Mouse (Mus musculus) testis, postnatal 10 days (tissue): ENCODE measurements around the gene Cped1.
A peak's percentile ranks its signal among the peaks of the same experiment; 100 is the strongest.

ENCODE experiments used
- DNase-seq: peaks from one replicate; pipeline ENCODE4 v3.0.0; 2021; ENCODE audit warnings: low spot score

Gene Cped1

GRCm38 (mm10) chr6:22000086-22000485, 14.4 kb downstream of the Cped1 start:
- no peak for DNase-seq

GRCm38 (mm10) chr6:22000881-22001280, 15.2 kb downstream of the Cped1 start:
- no peak for DNase-seq

- no peak for DNase-seq
Measured at GRCm38 (mm10) chr6:22001284-22001916, 15.7 kb downstream of the Cped1 start.

GRCm38 (mm10) chr6:22002521-22003199, 16.9 kb downstream of the Cped1 start:
- no peak for DNase-seq

GRCm38 (mm10) chr6:22003200-22003587, 17.5 kb downstream of the Cped1 start:
- peak; percentile 62 for DNase-seq

GRCm38 (mm10) chr6:22003959-22004543, 18.3 kb downstream of the Cped1 start:
- DNase-seq, result no peak

GRCm38 (mm10) chr6:22008346-22008745, 22.6 kb downstream of the Cped1 start:
- DNase-seq, result no peak

GRCm38 (mm10) chr6:22010258-22010657, 24.5 kb downstream of the Cped1 start:
- DNase-seq, result no peak

GRCm38 (mm10) chr6:22010761-22011281, 25.1 kb downstream of the Cped1 start:
- DNase-seq, result no peak

- no peak for DNase-seq
Measured at GRCm38 (mm10) chr6:22011546-22011945, 25.8 kb downstream of the Cped1 start.

- DNase-seq, result no peak
Measured at GRCm38 (mm10) chr6:22012099-22012498, 26.4 kb downstream of the Cped1 start.

- DNase-seq, result no peak
Measured at GRCm38 (mm10) chr6:22012501-22012900, 26.8 kb downstream of the Cped1 start.

- DNase-seq, result no peak
Measured at GRCm38 (mm10) chr6:22013394-22013793, 27.7 kb downstream of the Cped1 start.

- DNase-seq, result no peak
Measured at GRCm38 (mm10) chr6:22014291-22014911, 28.7 kb downstream of the Cped1 start.

GRCm38 (mm10) chr6:22017631-22018030, 31.9 kb downstream of the Cped1 start:
- DNase-seq, result no peak

- no peak for DNase-seq
Measured at GRCm38 (mm10) chr6:22018768-22019445, 33.2 kb downstream of the Cped1 start.

GRCm38 (mm10) chr6:22019637-22020036, 33.9 kb downstream of the Cped1 start:
- no peak for DNase-seq

GRCm38 (mm10) chr6:22020696-22021095, 35.0 kb downstream of the Cped1 start:
- DNase-seq, result no peak

- DNase-seq, result no peak
Measured at GRCm38 (mm10) chr6:22021315-22021714, 35.6 kb downstream of the Cped1 start.

GRCm38 (mm10) chr6:22024168-22024567, 38.5 kb downstream of the Cped1 start:
- DNase-seq, result no peak

GRCm38 (mm10) chr6:22025584-22026357, 40.1 kb downstream of the Cped1 start:
- DNase-seq, result no peak

- no peak for DNase-seq
Measured at GRCm38 (mm10) chr6:22026358-22026673, 40.6 kb downstream of the Cped1 start.
